Mouse (Mus musculus) MEL (cell line): ENCODE data around the gene Crebbp. TPM values are rescaled to one million over a fixed set of nuclear protein-coding genes. Genes with fewer than 3 reads are reported as not detected.

Experiments
- DNase-seq: peaks from one replicate; pipeline ENCODE4 v3.0.0; 2011; ENCODE audit warnings: low read depth, low spot score
- H3K27ac ChIP-seq: 2 replicates; pipeline ENCODE4 v1.5.1; 2012; ENCODE audit warnings: low read depth, mild to moderate bottlenecking, control low read depth, low read length, moderate library complexity; ENCODE audit not compliant: control insufficient read depth
- H3K27me3 ChIP-seq, 2 experiments: fragments of 150-350 bp in 1 of 2; sonication (generic) in 1 of 2; 2 replicates each; pipeline ENCODE4 v1.6.1; 2012; ENCODE audit warnings: low read length in 2 of 2, mild to moderate bottlenecking in 2 of 2, improper control_type of control experiment in 1 of 2, moderate library complexity in 1 of 2; ENCODE audit not compliant: insufficient read depth in 2 of 2, control insufficient read depth in 1 of 2
- H3K36me3 ChIP-seq, 2 experiments: 2 replicates each; pipeline ENCODE4 v1.6.1; 2012 to 2014; ENCODE audit warnings: low read length in 2 of 2, improper control_type of control experiment in 1 of 2, inconsistent platforms in 1 of 2, mild to moderate bottlenecking in 1 of 2; ENCODE audit not compliant: insufficient read depth in 2 of 2, control insufficient read depth in 1 of 2
- H3K4me1 ChIP-seq, 2 experiments: fragments of 150-350 bp in 1 of 2; sonication (generic) in 1 of 2; 2 replicates each; pipeline ENCODE4 v1.6.1; 2012; ENCODE audit warnings: low read length in 2 of 2, improper control_type of control experiment in 1 of 2, mild to moderate bottlenecking in 1 of 2; ENCODE audit not compliant: insufficient read depth in 2 of 2, control insufficient read depth in 1 of 2
- H3K4me3 ChIP-seq, 2 experiments: fragments of 150-350 bp in 1 of 2; sonication (generic) in 1 of 2; 2 replicates each; pipeline ENCODE4 v1.5.1; 2012; ENCODE audit warnings: low read depth in 2 of 2, low read length in 2 of 2, mild to moderate bottlenecking in 2 of 2, moderate library complexity in 2 of 2, control low read depth in 1 of 2, improper control_type of control experiment in 1 of 2; ENCODE audit not compliant: control insufficient read depth in 1 of 2, insufficient read depth in 1 of 2
- H3K79me2 ChIP-seq: 2 replicates; pipeline ENCODE4 v1.6.1; 2012; ENCODE audit warnings: mild to moderate bottlenecking, low read length, moderate library complexity; ENCODE audit not compliant: control insufficient read depth, poor library complexity, insufficient read depth
- H3K9ac ChIP-seq: 2 replicates; pipeline ENCODE4 v1.6.1; 2012; ENCODE audit warnings: low read depth, mild to moderate bottlenecking, control low read depth, low read length, moderate library complexity; ENCODE audit not compliant: control insufficient read depth, poor library complexity, severe bottlenecking
- H3K9me3 ChIP-seq: fragments of 150-350 bp; sonication (generic); replicated peaks from 2 replicates; pipeline ENCODE4 v1.6.1; 2012; ENCODE audit warnings: mild to moderate bottlenecking, low read length, improper control_type of control experiment, moderate library complexity; ENCODE audit not compliant: insufficient read depth
- BHLHE40 ChIP-seq: IDR thresholded peaks from 2 replicates; pipeline ENCODE4 v1.6.1; 2012; ENCODE audit warnings: low read depth, mild to moderate bottlenecking, inconsistent platforms, low read length, improper control_type of control experiment, borderline replicate concordance
- CHD1 ChIP-seq: IDR thresholded peaks from 2 replicates; pipeline ENCODE4 v1.6.1; 2012; ENCODE audit warnings: low read depth, mild to moderate bottlenecking, inconsistent platforms, low read length, improper control_type of control experiment
- CHD2 ChIP-seq: IDR thresholded peaks from 2 replicates; pipeline ENCODE4 v1.6.1; 2011; ENCODE audit warnings: low read length, improper control_type of control experiment
- CTCF ChIP-seq, 3 experiments: IDR thresholded peaks in 2 of 3; conservative IDR thresholded peaks in 1 of 3; 2 replicates each; pipeline ENCODE4 v1.5.1; 2011 to 2012; ENCODE audit warnings: low read length in 3 of 3, low read depth in 2 of 3, mild to moderate bottlenecking in 2 of 3, improper control_type of control experiment in 1 of 3, inconsistent platforms in 1 of 3, mixed read lengths in 1 of 3, moderate library complexity in 1 of 3; ENCODE audit not compliant: control insufficient read depth in 1 of 3, insufficient read depth in 1 of 3, poor library complexity in 1 of 3, severe bottlenecking in 1 of 3
- E2F4 ChIP-seq: IDR thresholded peaks from 2 replicates; pipeline ENCODE4 v1.6.1; 2011; ENCODE audit warnings: low read depth, low read length, improper control_type of control experiment, borderline replicate concordance
- ELF1 ChIP-seq: IDR thresholded peaks from 2 replicates; pipeline ENCODE4 v1.6.1; 2014; ENCODE audit warnings: low read depth, mild to moderate bottlenecking, inconsistent platforms, low read length, improper control_type of control experiment, moderate library complexity
- EP300 ChIP-seq, 2 experiments: IDR thresholded peaks; 2 replicates each; pipeline ENCODE4 v1.6.1; 2011; ENCODE audit warnings: improper control_type of control experiment in 2 of 2, low read length in 2 of 2, low read depth in 1 of 2, mild to moderate bottlenecking in 1 of 2
- ETS1 ChIP-seq: IDR thresholded peaks from 2 replicates; pipeline ENCODE4 v1.6.1; 2012; ENCODE audit warnings: low read depth, mild to moderate bottlenecking, inconsistent platforms, low read length, improper control_type of control experiment, moderate library complexity
- GATA1 ChIP-seq: IDR thresholded peaks from 2 replicates; pipeline ENCODE4 v1.6.1; 2011; ENCODE audit warnings: low read depth, low read length, improper control_type of control experiment
- HCFC1 ChIP-seq: IDR thresholded peaks from 2 replicates; pipeline ENCODE4 v1.6.1; 2012; ENCODE audit warnings: low read depth, mild to moderate bottlenecking, inconsistent platforms, low read length, improper control_type of control experiment, moderate library complexity
- JUND ChIP-seq: IDR thresholded peaks from 2 replicates; pipeline ENCODE4 v1.6.1; 2011; ENCODE audit warnings: low read depth, mild to moderate bottlenecking, improper control_type of control experiment, low read length
- MAFK ChIP-seq: IDR thresholded peaks from 2 replicates; pipeline ENCODE4 v1.6.1; 2011; ENCODE audit warnings: low read depth, mild to moderate bottlenecking, low read length, improper control_type of control experiment, borderline replicate concordance
- MAX ChIP-seq: IDR thresholded peaks from 2 replicates; pipeline ENCODE4 v1.6.1; 2011; ENCODE audit warnings: low read length, improper control_type of control experiment
- MAZ ChIP-seq: IDR thresholded peaks from 2 replicates; pipeline ENCODE4 v1.6.1; 2012; ENCODE audit warnings: low read depth, mild to moderate bottlenecking, inconsistent platforms, low read length, improper control_type of control experiment
- MXI1 ChIP-seq: IDR thresholded peaks from 2 replicates; pipeline ENCODE4 v1.6.1; 2011; ENCODE audit warnings: mild to moderate bottlenecking, low read depth, low read length, improper control_type of control experiment
- MYB ChIP-seq: IDR thresholded peaks from 2 replicates; pipeline ENCODE4 v1.6.1; 2011; ENCODE audit warnings: mild to moderate bottlenecking, low read depth, low read length, improper control_type of control experiment
- MYC ChIP-seq: IDR thresholded peaks from 2 replicates; pipeline ENCODE4 v1.6.1; 2011; ENCODE audit warnings: low read depth, mild to moderate bottlenecking, low read length, improper control_type of control experiment, moderate library complexity
- NELFE ChIP-seq: IDR thresholded peaks from 2 replicates; pipeline ENCODE4 v1.6.1; 2011; ENCODE audit warnings: low read depth, low read length, improper control_type of control experiment
- NRF1 ChIP-seq: IDR thresholded peaks from 2 replicates; pipeline ENCODE4 v1.6.1; 2014; ENCODE audit warnings: low read depth, mild to moderate bottlenecking, inconsistent platforms, low read length, improper control_type of control experiment, moderate library complexity; ENCODE audit not compliant: poor library complexity, insufficient read depth, severe bottlenecking
- POLR2A ChIP-seq, 2 experiments: IDR thresholded peaks; 2 replicates each; pipeline ENCODE4 v1.6.1; 2011 to 2012; ENCODE audit warnings: low read length in 2 of 2, mild to moderate bottlenecking in 2 of 2, control low read depth in 1 of 2, improper control_type of control experiment in 1 of 2, low read depth in 1 of 2, moderate library complexity in 1 of 2; ENCODE audit not compliant: control insufficient read depth in 1 of 2, insufficient read depth in 1 of 2, poor library complexity in 1 of 2
- POLR2AphosphoS2 ChIP-seq: IDR thresholded peaks from 2 replicates; pipeline ENCODE4 v1.6.1; 2011; ENCODE audit warnings: low read length, improper control_type of control experiment
- POLR2AphosphoS5 ChIP-seq: IDR thresholded peaks from 2 replicates; pipeline ENCODE4 v1.6.1; 2012; ENCODE audit warnings: low read depth, borderline replicate concordance, mild to moderate bottlenecking, inconsistent platforms, low read length, moderate library complexity, mixed read lengths
- RAD21 ChIP-seq: IDR thresholded peaks from 2 replicates; pipeline ENCODE4 v1.6.1; 2011; ENCODE audit warnings: mild to moderate bottlenecking, low read depth, low read length, improper control_type of control experiment
- RCOR1 ChIP-seq: IDR thresholded peaks from 2 replicates; pipeline ENCODE4 v1.6.1; 2012; ENCODE audit warnings: low read depth, mild to moderate bottlenecking, inconsistent platforms, low read length, improper control_type of control experiment
- SIN3A ChIP-seq: IDR thresholded peaks from 2 replicates; pipeline ENCODE4 v1.6.1; 2012; ENCODE audit warnings: low read length, improper control_type of control experiment, inconsistent platforms
- SMC3 ChIP-seq: IDR thresholded peaks from 2 replicates; pipeline ENCODE4 v1.6.1; 2011; ENCODE audit warnings: low read depth, low read length, improper control_type of control experiment
- TAL1 ChIP-seq: IDR thresholded peaks from 2 replicates; pipeline ENCODE4 v1.6.1; 2012; ENCODE audit warnings: mild to moderate bottlenecking, inconsistent platforms, low read length, moderate library complexity, mixed read lengths
- TCF12 ChIP-seq: IDR thresholded peaks from 2 replicates; pipeline ENCODE4 v1.6.1; 2014; ENCODE audit warnings: low read depth, mild to moderate bottlenecking, inconsistent platforms, low read length, improper control_type of control experiment, moderate library complexity
- USF1 ChIP-seq: IDR thresholded peaks from 2 replicates; pipeline ENCODE4 v1.6.1; 2014; ENCODE audit warnings: low read depth, mild to moderate bottlenecking, inconsistent platforms, low read length, improper control_type of control experiment, moderate library complexity
- USF2 ChIP-seq, 2 experiments: IDR thresholded peaks; 2 replicates each; pipeline ENCODE4 v1.6.1; 2011 to 2012; ENCODE audit warnings: improper control_type of control experiment in 2 of 2, low read length in 2 of 2, borderline replicate concordance in 1 of 2, inconsistent platforms in 1 of 2, low read depth in 1 of 2, mild to moderate bottlenecking in 1 of 2; ENCODE audit not compliant: insufficient read depth in 1 of 2
- ZC3H11A ChIP-seq: IDR thresholded peaks from 2 replicates; pipeline ENCODE4 v1.6.1; 2012; ENCODE audit warnings: low read depth, mild to moderate bottlenecking, inconsistent platforms, low read length, improper control_type of control experiment
- ZKSCAN1 ChIP-seq: IDR thresholded peaks from 2 replicates; pipeline ENCODE4 v1.6.1; 2012; ENCODE audit warnings: low read depth, mild to moderate bottlenecking, inconsistent platforms, low read length, improper control_type of control experiment, moderate library complexity
- ZMIZ1 ChIP-seq: IDR thresholded peaks from 2 replicates; pipeline ENCODE4 v1.6.1; 2012; ENCODE audit warnings: low read depth, mild to moderate bottlenecking, inconsistent platforms, low read length, improper control_type of control experiment, moderate library complexity
- ZNF384 ChIP-seq: IDR thresholded peaks from 2 replicates; pipeline ENCODE4 v1.6.1; 2012; ENCODE audit warnings: low read depth, mild to moderate bottlenecking, inconsistent platforms, low read length, improper control_type of control experiment
- polyA plus RNA-seq, 2 experiments: library from polyadenylated mRNA; stranded (reverse) in 1 of 2; unstranded in 1 of 2; fragments of >175 nt in 1 of 2; fragments of >200 nt in 1 of 2; gene quantifications; 2 replicates each; pipeline versions ENCODE4 v1.2.1 to v1.2.4; 2012; ENCODE audit warnings: low replicate concordance in 2 of 2, low read depth in 1 of 2; ENCODE audit not compliant: insufficient read length in 2 of 2, insufficient read depth in 1 of 2, missing spikeins in 1 of 2
- total RNA-seq: library from RNA; depleted of rRNA; stranded (reverse); fragments of 300-350 nt; gene quantifications from 2 replicates; pipeline ENCODE4 v1.2.3, GENCODE M21; 2012

Crebbp gene
- total and polyA plus RNA-seq, 3 experiments, result 4.7 to 145 (median 7.0) TPM

DNA sequence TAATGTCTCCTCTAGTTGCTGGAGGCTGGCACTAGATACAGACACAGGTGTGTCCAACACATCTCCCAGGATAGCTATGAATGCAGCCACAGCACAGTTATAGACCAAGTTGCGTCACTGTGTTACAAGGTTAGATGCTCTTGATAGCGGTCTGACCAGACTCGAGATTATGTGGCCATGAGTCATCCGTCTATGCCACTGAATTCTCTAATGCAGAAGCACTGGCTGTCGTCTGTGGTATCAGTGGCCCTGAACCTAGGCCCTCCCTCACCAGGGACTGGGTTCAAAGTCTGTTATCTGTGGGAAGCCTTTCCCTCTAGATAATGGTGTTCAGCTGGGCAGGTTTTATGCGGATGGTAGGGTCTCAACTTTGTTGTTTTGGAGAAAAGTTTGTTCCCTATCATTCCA is 181.5 kb downstream of the Crebbp start:
- Histone ChIP-seq H3K27ac (no peak overlapping the region; the same call in 1 of the 2 replicates), H3K4me3 (no peak overlapping the region), H3K27me3 (no peaks in the 10 kb centered on the region), H3K9ac (no peak overlapping the region), H3K79me2 (no peaks in the 10 kb centered on the region), H3K9me3 (no peaks in the 10 kb centered on the region), H3K36me3 (peaks cover 0 to 24% of the 10 kb centered on the region in 2 experiments; a peak in 2 of 4 replicates), H3K4me1 (peaks cover 12 to 32% of the 10 kb centered on the region in 2 experiments)
- DNase-seq, result peak; percentile 80
- no peak for TF ChIP-seq SMC3
- peak; percentile 82 for TF ChIP-seq GATA1
- TF ChIP-seq MYB, result no peak
- TF ChIP-seq MAX, result no peak
- TF ChIP-seq POLR2AphosphoS2, result no peak
- TF ChIP-seq USF1, result no peak
- TF ChIP-seq CHD2, result no peak
- no peak for TF ChIP-seq CTCF (IDR thresholded peaks at IDR 0.05 in 2 of 3, conservative IDR thresholded peaks at IDR 0.05 in 1 of 3; ENCODE audit: control insufficient read depth in 1 of 3, insufficient read depth in 1 of 3, low read depth in 2 of 3, low read length in 3 of 3, poor library complexity in 1 of 3, severe bottlenecking in 1 of 3)
- TF ChIP-seq POLR2A (IDR thresholded peaks at IDR 0.05; ENCODE audit: control insufficient read depth in 1 of 2, insufficient read depth in 1 of 2, low read depth in 1 of 2, low read length in 2 of 2, poor library complexity in 1 of 2), result no peak
- TF ChIP-seq E2F4, result no peak
- peak; percentile 59 to 69 for TF ChIP-seq EP300 (IDR thresholded peaks at IDR 0.05; ENCODE audit: low read depth in 1 of 2, low read length in 2 of 2)
- TF ChIP-seq ELF1, result no peak
- no peak for TF ChIP-seq MAFK
- no peak for TF ChIP-seq POLR2AphosphoS5
- no peak for TF ChIP-seq NELFE
- TF ChIP-seq ZC3H11A, result no peak
- no peak for TF ChIP-seq SIN3A
- no peak for TF ChIP-seq NRF1
- TF ChIP-seq JUND, result peak; percentile 86; the same call in 1 of the 2 replicates
- no peak for TF ChIP-seq ZKSCAN1
- TF ChIP-seq ZNF384, result no peak
- TF ChIP-seq MXI1, result peak; percentile 61
- no peak for TF ChIP-seq BHLHE40
- no peak for TF ChIP-seq USF2 (IDR thresholded peaks at IDR 0.05; ENCODE audit: borderline replicate concordance in 1 of 2, insufficient read depth in 1 of 2, low read depth in 1 of 2, low read length in 2 of 2)
- TF ChIP-seq RCOR1, result peak; percentile 79
- TF ChIP-seq TAL1, result 0 out of 2 replicates have a peak, but pooled peaks have one; percentile 4
- no peak for TF ChIP-seq CHD1
- TF ChIP-seq MAZ, result 0 out of 2 replicates have a peak, but pooled peaks have one; percentile 34
- no peak for TF ChIP-seq MYC
- TF ChIP-seq ETS1, result peak; percentile 87
- no peak for TF ChIP-seq RAD21
- TF ChIP-seq HCFC1, result no peak
- TF ChIP-seq TCF12, result peak; percentile 68
- no peak for TF ChIP-seq ZMIZ1
